Mouse (Mus musculus) kidney, postnatal 36 days (tissue): ENCODE data around the gene Kcnk7.

ENCODE experiments used
- DNase-seq, 2 experiments: peaks; one replicate each; pipeline ENCODE4 v3.0.0; 2021 to 2022; ENCODE audit warnings: mixed read lengths in 2 of 2

Kcnk7 gene

GRCm38 (mm10) chr19:5726961-5727578 lies 22.9 kb downstream of the Kcnk7 start:
- DNase-seq, result no peak

GRCm38 (mm10) chr19:5727701-5728100 lies 23.5 kb downstream of the Kcnk7 start:
- peak; percentile 83 to 94 for DNase-seq

- peak in 1 of 2 experiments; percentile 76 for DNase-seq
These were observed 24.7 kb downstream of the Kcnk7 start for GRCm38 (mm10) chr19:5728631-5729443.

GRCm38 (mm10) chr19:5729444-5729815 lies 25.3 kb downstream of the Kcnk7 start, which contains the start of gene Fam89b:
TSS of gene Fam89b (minus strand) at chr19:5729653.
- DNase-seq, result peak; percentile 93 to 98

- peak in 1 of 2 experiments; percentile 48 for DNase-seq
These were observed 26.4 kb downstream of the Kcnk7 start for GRCm38 (mm10) chr19:5730314-5731186.

- DNase-seq, result peak; percentile 96 to 97
These were observed 27.3 kb downstream of the Kcnk7 start for GRCm38 (mm10) chr19:5731264-5731978.

- no peak for DNase-seq
These were observed 30.2 kb downstream of the Kcnk7 start for GRCm38 (mm10) chr19:5734325-5734724.

- no peak for DNase-seq
These were observed 35.3 kb downstream of the Kcnk7 start for GRCm38 (mm10) chr19:5739446-5739845.

- peak; percentile 38 to 50 for DNase-seq
These were observed 36.5 kb downstream of the Kcnk7 start, which contains the start of gene Ltbp3 for GRCm38 (mm10) chr19:5740320-5741317. TSS of gene Ltbp3 (plus strand) at chr19:5740904.

- peak; percentile 71 to 79 for DNase-seq
These were observed 37.6 kb downstream of the Kcnk7 start for GRCm38 (mm10) chr19:5741641-5742240.

- DNase-seq, result peak in 1 of 2 experiments; percentile 42
These were observed 38.1 kb downstream of the Kcnk7 start for GRCm38 (mm10) chr19:5742241-5742641.

- peak; percentile 36 to 57 for DNase-seq
These were observed 39.4 kb downstream of the Kcnk7 start for GRCm38 (mm10) chr19:5743576-5743975.

- peak in 1 of 2 experiments; percentile 51 for DNase-seq
These were observed 41.9 kb downstream of the Kcnk7 start for GRCm38 (mm10) chr19:5745756-5746710.

GRCm38 (mm10) chr19:5746907-5747363 lies 42.8 kb downstream of the Kcnk7 start:
- DNase-seq, result no peak

- DNase-seq, result no peak
These were observed 45.3 kb downstream of the Kcnk7 start for GRCm38 (mm10) chr19:5749476-5749875.

GRCm38 (mm10) chr19:5750951-5751350 lies 46.8 kb downstream of the Kcnk7 start:
- no peak for DNase-seq

GRCm38 (mm10) chr19:5751742-5752141 lies 47.6 kb downstream of the Kcnk7 start:
- DNase-seq, result peak; percentile 62 to 89

- DNase-seq, result no peak
These were observed 52.3 kb downstream of the Kcnk7 start for GRCm38 (mm10) chr19:5756321-5756985.
